Mouse (Mus musculus): ENCODE measurements around the gene Ormdl2. TPM values are rescaled to one million over a fixed set of nuclear protein-coding genes. Genes with fewer than 3 reads are reported as not detected.
A peak's percentile ranks its signal among the peaks of the same experiment; 100 is the strongest.
"Not testable (repeated sequence)": the region's sequence is repeated elsewhere in the genome, so short reads cannot be mapped to it uniquely, and the experiment has no call there.

The Ormdl2 gene
- polyA plus RNA-seq, 1 experiment from 2014 or later: 87.5 TPM

DNA sequence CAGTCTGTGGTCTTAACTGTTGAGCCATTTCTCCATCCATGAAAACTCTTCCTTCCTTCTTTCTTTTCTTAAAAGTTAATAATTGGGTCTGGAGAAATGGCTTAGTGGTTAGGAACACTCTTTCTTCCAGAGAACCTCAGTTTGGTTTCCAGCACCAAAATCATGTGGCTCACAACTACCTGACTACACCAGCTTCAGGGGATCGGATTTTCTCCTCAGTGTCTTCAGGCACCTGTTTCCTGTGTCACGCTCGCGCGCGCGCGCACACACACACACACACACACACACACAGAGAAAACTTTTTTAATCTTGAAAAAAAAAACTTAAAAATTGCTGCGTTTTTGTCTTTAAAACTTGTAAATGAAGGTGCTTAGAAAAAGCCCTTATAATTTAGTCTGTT, 2.4 kb upstream of the Ormdl2 start:
- no peak overlapping the region for H3K27ac ChIP-seq
- H3K36me3 ChIP-seq (ENCODE audit: insufficient read depth, low read length): peaks cover 9% of the 10 kb centered on the region; the same call in 1 of the 2 replicates
- H3K9ac ChIP-seq (ENCODE audit: low read depth, low read length): no peak overlapping the region
- no peak for TF ChIP-seq CTCF (IDR thresholded peaks at IDR 0.05; ENCODE audit: low read depth)
- WGBS: 97% methylated on average over 9 of the region's 9 CpGs
- H3K9me3 ChIP-seq (replicated peaks; ENCODE audit: low read length): no peaks in the 10 kb centered on the region
- peaks cover 4% of the 10 kb centered on the region; the same call in 1 of the 2 replicates for H3K4me1 ChIP-seq (replicated peaks; ENCODE audit: insufficient read depth, low read length)
- H3K4me2 ChIP-seq (ENCODE audit: low read length): no peak overlapping the region
- no peaks in the 10 kb centered on the region for H3K27me3 ChIP-seq (ENCODE audit: insufficient read depth, low read length)
- no peak for DNase-seq (ENCODE audit: low spot score)
- no peak overlapping the region for H3K4me3 ChIP-seq (replicated peaks; ENCODE audit: low read depth, low read length)
- no peak for ATAC-seq (replicated peaks; ENCODE audit: low FRiP score, low read depth)

DNA sequence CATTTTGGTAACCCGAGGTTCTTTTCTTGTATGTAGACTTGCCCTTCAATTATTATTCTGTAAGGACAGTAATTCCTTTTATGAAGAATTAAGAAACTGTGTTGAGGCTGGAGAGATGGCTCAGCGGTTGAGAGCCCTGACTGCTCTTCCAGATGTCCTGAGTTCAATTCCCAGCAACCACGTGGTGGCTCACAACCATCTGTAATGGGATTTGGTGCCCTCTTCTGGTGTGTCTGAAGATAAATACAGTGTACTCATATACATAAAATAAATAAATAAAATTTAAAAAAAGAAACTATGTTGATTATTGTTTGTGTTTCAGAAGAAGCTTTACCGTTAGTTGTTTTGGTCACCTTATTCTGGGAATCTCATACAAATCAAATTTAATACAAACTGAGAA, 1.6 kb upstream of the Ormdl2 start:
- H3K4me1 ChIP-seq (replicated peaks; ENCODE audit: insufficient read depth, low read length); H3K27me3 ChIP-seq (ENCODE audit: insufficient read depth, low read length); H3K9ac ChIP-seq (ENCODE audit: low read depth, low read length); ATAC-seq (replicated peaks; ENCODE audit: low FRiP score, low read depth); H3K9me3 ChIP-seq (replicated peaks; ENCODE audit: low read length); DNase-seq (ENCODE audit: low spot score); H3K4me3 ChIP-seq (replicated peaks; ENCODE audit: low read depth, low read length); H3K27ac ChIP-seq: not testable (repeated sequence)
- 78% methylated on average over 4 of the region's 4 CpGs for WGBS
- TF ChIP-seq CTCF (IDR thresholded peaks at IDR 0.05; ENCODE audit: low read depth): peak; percentile 21; the same call in 1 of the 2 replicates
- H3K4me2 ChIP-seq (ENCODE audit: low read length): peak overlapping the region; percentile 87
- peaks cover 12% of the 10 kb centered on the region; the same call in 1 of the 2 replicates for H3K36me3 ChIP-seq (ENCODE audit: insufficient read depth, low read length)

DNA sequence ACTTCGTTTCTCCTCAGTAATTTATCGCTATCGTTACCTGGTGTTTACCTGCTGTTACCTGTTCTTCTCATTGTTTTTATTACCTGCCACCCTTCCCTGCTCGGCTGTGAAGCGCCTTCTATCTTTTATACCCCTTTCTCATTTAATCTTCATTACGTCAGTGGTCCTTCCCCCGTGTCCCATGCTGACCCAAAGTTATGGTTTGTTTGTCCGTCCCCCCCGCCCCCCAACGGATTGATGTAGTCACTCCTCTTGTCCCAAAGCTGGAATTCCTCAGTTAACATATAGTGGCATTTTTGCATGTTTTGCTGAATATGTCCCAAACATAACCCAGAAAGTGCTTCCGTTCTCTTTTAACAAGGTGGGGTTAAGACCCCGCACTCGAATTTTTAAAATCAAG, 690 bp upstream of the Ormdl2 start:
- peak overlapping the region; percentile 87 for H3K4me2 ChIP-seq (ENCODE audit: low read length)
- 3% methylated on average over 13 of the region's 13 CpGs for WGBS
- H3K27me3 ChIP-seq (ENCODE audit: insufficient read depth, low read length): no peaks in the 10 kb centered on the region
- peaks cover 4% of the 10 kb centered on the region; the same call in 1 of the 2 replicates for H3K4me1 ChIP-seq (replicated peaks; ENCODE audit: insufficient read depth, low read length)
- DNase-seq (ENCODE audit: low spot score): no peak
- H3K27ac ChIP-seq: peak overlapping the region; percentile 60; the same call in 1 of the 2 replicates
- no peak for ATAC-seq (replicated peaks; ENCODE audit: low FRiP score, low read depth)
- peak overlapping the region; percentile 82 for H3K9ac ChIP-seq (ENCODE audit: low read depth, low read length)
- TF ChIP-seq CTCF (IDR thresholded peaks at IDR 0.05; ENCODE audit: low read depth): no peak
- peaks cover 13% of the 10 kb centered on the region for H3K36me3 ChIP-seq (ENCODE audit: insufficient read depth, low read length)
- H3K9me3 ChIP-seq (replicated peaks; ENCODE audit: low read length): no peaks in the 10 kb centered on the region
- H3K4me3 ChIP-seq (replicated peaks; ENCODE audit: low read depth, low read length): peak overlapping the region; percentile 94

DNA sequence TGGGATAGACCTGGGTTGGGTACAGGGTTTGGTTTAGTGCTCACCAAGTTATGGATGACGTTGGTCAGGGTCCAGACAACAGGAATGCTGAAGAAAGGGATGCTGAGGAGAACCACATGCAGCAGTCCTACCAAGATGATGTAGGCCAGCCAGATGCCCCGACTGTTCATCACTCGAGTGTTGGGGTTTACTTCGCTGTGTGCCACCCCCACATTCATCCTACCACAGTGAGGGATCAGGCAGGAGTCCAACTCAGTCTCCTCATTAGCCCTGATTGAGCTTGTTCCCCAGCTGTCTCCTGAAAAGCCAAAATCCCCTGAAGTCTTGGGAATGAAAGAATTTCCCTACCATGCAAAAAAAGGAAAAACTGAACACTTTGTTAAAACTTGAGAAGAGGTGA, 1.2 kb downstream of the Ormdl2 start:
- Histone ChIP-seq H3K36me3 (ENCODE audit: insufficient read depth, low read length) (peaks cover 29% of the 10 kb centered on the region), H3K4me3 (replicated peaks; ENCODE audit: low read depth, low read length) (no peak overlapping the region), H3K9me3 (replicated peaks; ENCODE audit: low read length) (no peaks in the 10 kb centered on the region)

DNA sequence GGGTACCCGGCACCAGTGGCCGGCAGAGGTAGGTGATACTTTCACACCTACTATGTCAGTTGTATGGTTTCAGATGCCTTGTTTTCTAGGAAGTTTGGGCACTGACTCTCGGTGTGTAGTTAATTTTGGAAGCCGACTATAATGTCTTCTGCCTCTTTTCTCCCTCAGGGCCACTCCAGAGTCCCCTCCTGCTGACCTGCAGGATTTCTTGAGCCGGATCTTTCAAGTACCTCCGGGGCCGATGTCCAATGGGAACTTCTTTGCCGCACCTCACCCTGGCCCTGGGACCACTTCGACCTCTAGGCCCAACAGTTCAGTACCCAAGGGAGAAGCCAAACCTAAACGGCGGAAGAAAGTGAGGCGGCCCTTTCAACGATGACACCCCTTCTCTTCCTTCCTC, 4.4 kb downstream of the Ormdl2 start, which contains the start of gene Sarnp:
TSS of gene Sarnp (plus strand) at position 301 of the 400 bp plus-strand sequence.
- H3K27me3 ChIP-seq (ENCODE audit: insufficient read depth, low read length): no peaks in the 10 kb centered on the region
- no peak within 1 kb of the TSS for H3K27ac ChIP-seq
- no peak for ATAC-seq (replicated peaks; ENCODE audit: low FRiP score, low read depth)
- no peak for TF ChIP-seq CTCF (IDR thresholded peaks at IDR 0.05; ENCODE audit: low read depth)
- 86% methylated on average over 13 of the region's 13 CpGs for whole genome bisulfite sequencing
- no peak for DNase-seq (ENCODE audit: low spot score)
- no peak within 1 kb of the TSS for H3K4me3 ChIP-seq (replicated peaks; ENCODE audit: low read depth, low read length)
- H3K9ac ChIP-seq (ENCODE audit: low read depth, low read length): no peak within 1 kb of the TSS
- H3K36me3 ChIP-seq (ENCODE audit: insufficient read depth, low read length): peaks cover 45% of the 10 kb centered on the region
- no peak within 1 kb of the TSS for H3K4me2 ChIP-seq (ENCODE audit: low read length)
- H3K4me1 ChIP-seq (replicated peaks; ENCODE audit: insufficient read depth, low read length): no peaks in the 10 kb centered on the region
- H3K9me3 ChIP-seq (replicated peaks; ENCODE audit: low read length): no peaks in the 10 kb centered on the region

More for the DNA sequence above, 1.2 kb downstream of the Ormdl2 start:
- Histone ChIP-seq H3K4me2 (ENCODE audit: low read length) (no peak overlapping the region), H3K4me1 (replicated peaks; ENCODE audit: insufficient read depth, low read length) (peaks cover 4% of the 10 kb centered on the region; the same call in 1 of the 2 replicates), H3K27ac (no peak overlapping the region), H3K9ac (ENCODE audit: low read depth, low read length) (no peak overlapping the region), H3K27me3 (ENCODE audit: insufficient read depth, low read length) (no peaks in the 10 kb centered on the region)
- 85% methylated on average over 4 of the region's 4 CpGs for WGBS
- TF ChIP-seq CTCF (IDR thresholded peaks at IDR 0.05; ENCODE audit: low read depth): no peak
- ATAC-seq (replicated peaks; ENCODE audit: low FRiP score, low read depth) (no peak), DNase-seq (ENCODE audit: low spot score) (no peak)

DNA sequence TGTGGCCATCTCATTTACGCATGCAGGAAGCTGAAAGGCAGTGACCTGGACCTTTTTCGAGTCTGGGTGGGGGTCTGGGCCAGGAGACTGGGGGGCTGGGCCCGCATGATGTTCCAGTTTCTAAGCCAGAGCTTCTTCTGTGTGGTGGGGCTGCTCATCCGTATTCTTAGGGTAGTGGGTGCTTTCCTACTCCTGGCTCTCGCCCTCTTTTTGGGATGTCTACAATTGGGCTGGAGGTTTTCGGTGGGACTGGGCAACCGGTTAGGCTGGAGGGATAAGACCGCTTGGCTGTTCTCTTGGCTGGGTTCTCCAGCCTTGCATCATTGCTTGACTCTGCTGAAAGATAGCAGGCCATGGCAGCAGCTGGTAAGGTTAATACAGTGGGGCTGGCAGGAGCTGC, 14.4 kb downstream of the Ormdl2 start:
- Histone ChIP-seq H3K9ac (ENCODE audit: low read depth, low read length) (0 out of 2 replicates have a peak overlapping the region, but pooled peaks have one; percentile 23), H3K27ac (no peak overlapping the region), H3K36me3 (ENCODE audit: insufficient read depth, low read length) (no peaks in the 10 kb centered on the region; the same call in 1 of the 2 replicates), H3K4me3 (replicated peaks; ENCODE audit: low read depth, low read length) (peak overlapping the region; percentile 74), H3K9me3 (replicated peaks; ENCODE audit: low read length) (no peaks in the 10 kb centered on the region), H3K4me2 (ENCODE audit: low read length) (peak overlapping the region; percentile 72), H3K27me3 (ENCODE audit: insufficient read depth, low read length) (no peaks in the 10 kb centered on the region), H3K4me1 (replicated peaks; ENCODE audit: insufficient read depth, low read length) (peaks cover 33% of the 10 kb centered on the region)
- WGBS: 84% methylated on average over 8 of the region's 8 CpGs
- DNase-seq (ENCODE audit: low spot score): no peak
- no peak for TF ChIP-seq CTCF (IDR thresholded peaks at IDR 0.05; ENCODE audit: low read depth)
- ATAC-seq (replicated peaks; ENCODE audit: low FRiP score, low read depth): no peak

DNA sequence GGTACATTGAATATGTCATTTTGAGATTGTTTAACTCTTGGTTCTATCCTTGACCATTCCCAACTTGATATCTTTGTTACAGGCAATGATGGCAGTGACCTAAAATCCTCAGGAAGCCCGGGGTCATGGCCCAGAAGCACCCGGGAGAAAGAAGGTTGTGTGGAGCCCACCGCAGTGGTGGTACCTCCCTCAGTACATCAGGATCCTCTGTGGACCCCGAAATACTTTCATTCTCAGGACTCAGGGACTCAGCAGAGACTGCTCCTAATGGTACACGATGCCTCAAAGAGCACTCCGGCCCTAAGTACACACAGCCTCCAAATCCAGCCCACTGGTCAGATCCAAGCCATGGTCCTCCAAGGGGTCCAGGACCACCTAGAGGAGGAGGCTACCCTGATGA, 15.4 kb downstream of the Ormdl2 start:
- H3K36me3 ChIP-seq (ENCODE audit: insufficient read depth, low read length): peaks cover 6% of the 10 kb centered on the region; the same call in 1 of the 2 replicates
- no peak for DNase-seq (ENCODE audit: low spot score)
- peak overlapping the region; percentile 72 for H3K4me2 ChIP-seq (ENCODE audit: low read length)
- peak overlapping the region; percentile 74 for H3K4me3 ChIP-seq (replicated peaks; ENCODE audit: low read depth, low read length)
- peaks cover 33% of the 10 kb centered on the region for H3K4me1 ChIP-seq (replicated peaks; ENCODE audit: insufficient read depth, low read length)
- no peak for ATAC-seq (replicated peaks; ENCODE audit: low FRiP score, low read depth)
- H3K27me3 ChIP-seq (ENCODE audit: insufficient read depth, low read length): no peaks in the 10 kb centered on the region
- TF ChIP-seq CTCF (IDR thresholded peaks at IDR 0.05; ENCODE audit: low read depth): no peak
- H3K27ac ChIP-seq: no peak overlapping the region
- H3K9ac ChIP-seq (ENCODE audit: low read depth, low read length): peak overlapping the region; percentile 85
- H3K9me3 ChIP-seq (replicated peaks; ENCODE audit: low read length): no peaks in the 10 kb centered on the region
- WGBS: 41% methylated on average over 6 of the region's 6 CpGs

Measured in kidney, postnatal 0 days (tissue).